Mouse (Mus musculus) hindbrain, postnatal 0 days (tissue): ENCODE results near the gene Tex11. TPM values are rescaled to one million over a fixed set of nuclear protein-coding genes. Genes with fewer than 3 reads are reported as not detected.

Experiments
- ATAC-seq: fragments of 200-750 bp; cut with Nextera tagmentation; 2 replicates; pipeline ENCODE4 v1.8.0; 2017; ENCODE audit warnings: mild to moderate bottlenecking, moderate TSS enrichment, moderate library complexity
- DNase-seq: peaks from one replicate; pipeline ENCODE4 v3.0.0-alpha.2; 2015; ENCODE audit warnings: low spot score
- H3K27ac ChIP-seq: fragments of 300-500 bp; sonication (generic); 2 replicates; pipeline ENCODE4 v1.5.1; 2014; ENCODE audit warnings: mild to moderate bottlenecking
- H3K27me3 ChIP-seq: fragments of 300-500 bp; sonication (generic); 2 replicates; pipeline ENCODE4 v1.6.1; 2014; ENCODE audit warnings: low read length, mixed read lengths; ENCODE audit not compliant: insufficient read depth
- H3K36me3 ChIP-seq: fragments of 300-500 bp; sonication (generic); 2 replicates; pipeline ENCODE4 v1.6.1; 2014; ENCODE audit warnings: low read length, mixed read lengths; ENCODE audit not compliant: insufficient read depth
- H3K4me1 ChIP-seq: fragments of 300-500 bp; sonication (generic); 2 replicates; pipeline ENCODE4 v1.6.1; 2014; ENCODE audit warnings: antibody characterized with exemption, low read length, mixed read lengths; ENCODE audit not compliant: insufficient read depth
- H3K4me2 ChIP-seq: fragments of 300-500 bp; sonication (generic); 2 replicates; pipeline ENCODE4 v1.6.1; 2014; ENCODE audit warnings: low read depth, mild to moderate bottlenecking, low read length, moderate library complexity, mixed read lengths
- H3K4me3 ChIP-seq: fragments of 300-500 bp; sonication (generic); 2 replicates; pipeline ENCODE4 v1.5.1; 2014; ENCODE audit warnings: low read length
- H3K9ac ChIP-seq: fragments of 300-500 bp; sonication (generic); replicated peaks from 2 replicates; pipeline ENCODE4 v1.6.1; 2014; ENCODE audit warnings: mild to moderate bottlenecking, low read length, moderate library complexity, mixed read lengths
- H3K9me3 ChIP-seq: fragments of 300-500 bp; sonication (generic); 2 replicates; pipeline ENCODE4 v1.6.1; 2016; ENCODE audit warnings: low read length, mixed read lengths
- CTCF ChIP-seq: IDR thresholded peaks from 2 replicates; pipeline ENCODE4 v1.5.1; 2016; ENCODE audit warnings: antibody characterized with exemption, control low read depth, low read depth
- WGBS: fragments of 180-500 bp; shearing (Covaris S2); extraction: QIAGEN DNeasy Blood & Tissue Kit; methylation state at CpG from one replicate; pipeline ENCODE4 v1.1.7; 2014; 5-methylcytosine and 5-hydroxymethylcytosine counted together
- polyA plus RNA-seq: library from polyadenylated mRNA; unstranded; fragments of >200 nt; fragmentation: Nextera tagmentation; extraction: Ambion mirVana; gene quantifications from 2 replicates; pipeline ENCODE4 v1.2.1, GENCODE M21; 2015
- total RNA-seq: library from RNA; depleted of rRNA; stranded (reverse); fragments of >200 nt; gene quantifications from 2 replicates; pipeline ENCODE4 v1.2.3, GENCODE M21; 2014

The Tex11 gene
- total and polyA plus RNA-seq, 2 experiments from 2014 or later, result 0.09 TPM; not detected in 1

DNA sequence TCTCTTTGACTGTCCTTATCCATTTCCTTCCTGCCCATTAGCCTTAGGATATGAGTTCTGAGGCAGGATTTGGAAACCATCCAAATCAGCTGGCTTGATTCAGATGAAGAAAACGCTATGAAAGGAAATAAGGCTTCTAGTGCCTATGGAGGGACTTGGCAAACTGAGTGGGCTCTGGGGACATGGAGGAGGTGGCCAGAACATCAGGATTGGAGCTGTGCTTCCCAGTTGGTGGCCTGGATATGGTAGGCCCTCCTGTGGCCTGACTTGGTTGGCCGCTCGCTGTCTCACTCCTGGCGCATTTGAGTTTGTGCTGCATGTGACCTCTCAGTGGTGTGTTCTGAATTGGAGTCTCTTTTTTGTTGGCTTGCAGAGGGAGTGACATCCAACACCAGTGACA, 248.3 kb downstream of the Tex11 start:
- no peaks in the 10 kb centered on the region for H3K4me1 ChIP-seq
- WGBS, result 76% methylated on average over 4 of the region's 4 CpGs

DNA sequence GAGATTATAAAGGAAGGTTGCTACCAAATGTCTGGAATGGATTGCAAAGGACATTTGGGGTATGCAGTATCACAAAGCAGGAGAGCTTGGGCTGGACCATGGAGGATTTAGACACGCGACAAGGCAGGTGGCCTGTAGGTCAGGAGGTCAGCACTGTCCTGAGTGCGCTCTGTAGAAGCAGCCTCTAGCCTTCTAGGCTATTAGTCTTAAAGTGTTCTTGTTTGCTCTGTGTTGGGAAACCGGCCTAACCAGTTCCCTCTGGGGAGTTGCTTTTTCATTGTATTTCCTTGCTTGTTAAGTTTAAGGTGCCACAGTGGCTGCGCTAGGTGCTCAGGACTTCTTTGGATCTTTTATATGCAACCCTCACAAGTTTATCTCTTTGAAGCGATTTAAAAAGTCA, 257.4 kb downstream of the Tex11 start:
- no peak overlapping the region for H3K4me2 ChIP-seq
- no peaks in the 10 kb centered on the region for H3K4me1 ChIP-seq
- TF ChIP-seq CTCF, result no peak
- no peaks in the 10 kb centered on the region; the same call in 1 of the 2 replicates for H3K27me3 ChIP-seq
- H3K4me3 ChIP-seq, result no peak overlapping the region
- no peaks in the 10 kb centered on the region for H3K9me3 ChIP-seq
- 75% methylated on average over 6 of the region's 6 CpGs for WGBS
- DNase-seq (no peak), ATAC-seq (no peak)
- no peak overlapping the region for H3K9ac ChIP-seq
- no peaks in the 10 kb centered on the region for H3K36me3 ChIP-seq
- H3K27ac ChIP-seq, result no peak overlapping the region

More for the DNA sequence above, 248.3 kb downstream of the Tex11 start:
- peak; percentile 11 for DNase-seq
- ATAC-seq, result no peak
- no peaks in the 10 kb centered on the region; the same call in 1 of the 2 replicates for H3K36me3 ChIP-seq
- no peak overlapping the region for H3K4me2 ChIP-seq
- H3K27ac ChIP-seq, result no peak overlapping the region
- H3K4me3 ChIP-seq, result no peak overlapping the region
- H3K9me3 ChIP-seq, result no peaks in the 10 kb centered on the region
- no peak overlapping the region for H3K9ac ChIP-seq
- TF ChIP-seq CTCF, result no peak
- no peaks in the 10 kb centered on the region for H3K27me3 ChIP-seq

DNA sequence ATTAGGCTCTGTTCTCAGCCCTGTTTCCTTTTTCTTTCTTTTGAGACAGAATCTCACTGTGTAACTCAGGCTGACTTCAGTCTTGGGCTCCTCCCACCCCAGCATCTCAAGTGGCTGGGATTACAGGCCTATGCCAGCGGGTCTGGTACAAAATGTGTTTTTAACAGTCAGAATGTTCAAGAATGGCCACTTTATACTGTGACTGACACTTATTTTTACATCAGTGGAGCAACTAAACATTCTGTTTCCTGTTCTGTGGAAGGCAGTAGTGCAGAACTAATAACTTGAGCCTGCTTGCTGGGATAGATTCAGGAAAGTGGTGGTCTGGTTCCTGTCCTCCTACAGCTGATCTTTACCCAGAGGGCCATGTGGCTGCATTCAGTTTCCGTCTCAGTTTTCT, 258.8 kb downstream of the Tex11 start:
- TF ChIP-seq CTCF, result no peak
- Histone ChIP-seq H3K4me1 (no peaks in the 10 kb centered on the region), H3K4me2 (no peak overlapping the region), H3K27ac (no peak overlapping the region), H3K9me3 (no peaks in the 10 kb centered on the region), H3K36me3 (no peaks in the 10 kb centered on the region), H3K27me3 (no peaks in the 10 kb centered on the region; the same call in 1 of the 2 replicates), H3K9ac (no peak overlapping the region), H3K4me3 (no peak overlapping the region)
- DNase-seq, result no peak
- 34% methylated on average over 2 of the region's 2 CpGs for WGBS
- ATAC-seq, result peak; percentile 35; the same call in 1 of the 2 replicates

DNA sequence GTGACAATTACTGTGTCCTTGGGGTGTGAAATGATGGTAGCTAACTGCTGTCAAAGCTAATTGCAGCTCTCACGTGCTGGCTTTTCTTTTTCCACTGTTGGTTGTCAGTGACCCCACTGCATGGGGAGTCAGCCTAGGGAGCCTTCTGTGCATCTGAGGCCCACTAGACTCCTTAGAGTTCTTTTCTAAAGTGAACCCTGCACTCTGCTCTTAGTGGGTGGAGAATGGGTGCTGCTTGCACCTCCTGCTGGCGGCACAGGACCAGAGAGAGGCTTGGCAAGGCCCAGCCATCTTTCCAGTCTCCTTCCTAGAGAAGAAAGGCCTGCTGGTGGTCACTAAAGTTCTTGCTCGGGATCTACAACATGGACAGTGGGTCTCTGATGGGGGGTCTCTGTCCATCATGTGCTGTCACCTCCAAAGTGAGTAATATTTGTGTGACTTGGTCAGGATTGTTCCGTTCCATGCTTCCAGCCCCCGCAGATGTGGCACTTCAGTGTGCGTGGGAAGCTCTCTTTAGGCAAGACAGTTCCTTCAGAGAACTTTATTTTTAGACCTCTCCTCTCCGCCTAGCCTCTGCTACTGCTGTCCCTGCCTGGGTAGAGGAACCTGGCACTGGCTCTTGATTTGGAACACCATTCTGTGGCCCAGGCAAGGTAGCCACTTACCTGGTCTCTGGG, 261.5 kb downstream of the Tex11 start:
- no peaks in the 10 kb centered on the region; the same call in 1 of the 2 replicates for H3K27me3 ChIP-seq
- H3K4me3 ChIP-seq, result no peak overlapping the region
- no peak for DNase-seq
- H3K27ac ChIP-seq, result no peak overlapping the region
- no peak for TF ChIP-seq CTCF
- ATAC-seq, result no peak
- no peaks in the 10 kb centered on the region for H3K36me3 ChIP-seq
- no peak overlapping the region for H3K9ac ChIP-seq
- no peaks in the 10 kb centered on the region for H3K4me1 ChIP-seq
- 76% methylated on average over 7 of the region's 7 CpGs for WGBS
- H3K4me2 ChIP-seq, result no peak overlapping the region
- H3K9me3 ChIP-seq, result no peaks in the 10 kb centered on the region

DNA sequence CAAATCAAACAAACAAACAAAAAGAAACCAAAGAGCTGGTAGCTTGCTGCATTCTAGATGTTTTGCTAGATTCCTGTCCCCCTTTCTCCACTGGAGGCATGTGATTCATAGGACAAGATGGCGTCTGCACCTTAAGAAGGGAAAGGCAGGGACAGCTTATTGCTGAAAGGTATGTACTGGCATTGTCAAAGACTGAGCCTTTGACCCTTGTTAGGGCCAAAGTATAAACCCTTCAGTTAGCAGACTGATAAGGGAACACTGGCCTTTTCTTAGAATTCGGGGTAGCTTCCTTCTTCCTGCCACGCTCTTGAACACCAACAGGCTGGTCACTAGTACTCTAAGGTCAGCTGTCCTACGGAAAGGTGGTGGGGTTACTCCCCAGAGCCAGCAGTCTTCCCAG, 262.1 kb downstream of the Tex11 start:
- Histone ChIP-seq H3K27ac (no peak overlapping the region), H3K4me2 (no peak overlapping the region), H3K27me3 (no peaks in the 10 kb centered on the region; the same call in 1 of the 2 replicates), H3K9ac (no peak overlapping the region), H3K36me3 (no peaks in the 10 kb centered on the region), H3K9me3 (no peaks in the 10 kb centered on the region), H3K4me1 (no peaks in the 10 kb centered on the region), H3K4me3 (no peak overlapping the region)
- WGBS, result 81% methylated on average over 4 of the region's 4 CpGs
- no peak for ATAC-seq
- TF ChIP-seq CTCF, result no peak
- no peak for DNase-seq

DNA sequence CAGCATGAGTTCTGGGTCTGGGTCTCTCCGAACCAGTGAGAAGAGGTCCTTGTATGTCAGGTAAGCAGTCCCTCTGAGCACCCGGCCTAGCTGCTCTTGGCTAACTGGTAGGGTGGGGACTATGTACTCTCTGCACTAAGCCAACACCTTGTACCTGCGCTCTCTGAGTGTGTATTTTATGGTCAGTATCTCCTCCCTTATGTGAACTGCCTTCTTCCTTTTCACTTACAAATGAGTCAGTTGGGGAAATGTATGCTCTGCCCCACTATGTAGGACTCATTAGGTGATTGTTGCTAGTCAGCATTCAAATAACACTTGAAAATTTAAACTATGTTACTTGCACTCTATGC, 262.8 kb downstream of the Tex11 start:
- Histone ChIP-seq H3K4me2 (no peak overlapping the region), H3K36me3 (no peaks in the 10 kb centered on the region), H3K9me3 (no peaks in the 10 kb centered on the region), H3K4me3 (no peak overlapping the region), H3K4me1 (no peaks in the 10 kb centered on the region), H3K27me3 (no peaks in the 10 kb centered on the region; the same call in 1 of the 2 replicates), H3K27ac (no peak overlapping the region), H3K9ac (no peak overlapping the region)
- no peak for DNase-seq
- no peak for ATAC-seq
- 83% methylated on average over 3 of the region's 3 CpGs for WGBS
- no peak for TF ChIP-seq CTCF

DNA sequence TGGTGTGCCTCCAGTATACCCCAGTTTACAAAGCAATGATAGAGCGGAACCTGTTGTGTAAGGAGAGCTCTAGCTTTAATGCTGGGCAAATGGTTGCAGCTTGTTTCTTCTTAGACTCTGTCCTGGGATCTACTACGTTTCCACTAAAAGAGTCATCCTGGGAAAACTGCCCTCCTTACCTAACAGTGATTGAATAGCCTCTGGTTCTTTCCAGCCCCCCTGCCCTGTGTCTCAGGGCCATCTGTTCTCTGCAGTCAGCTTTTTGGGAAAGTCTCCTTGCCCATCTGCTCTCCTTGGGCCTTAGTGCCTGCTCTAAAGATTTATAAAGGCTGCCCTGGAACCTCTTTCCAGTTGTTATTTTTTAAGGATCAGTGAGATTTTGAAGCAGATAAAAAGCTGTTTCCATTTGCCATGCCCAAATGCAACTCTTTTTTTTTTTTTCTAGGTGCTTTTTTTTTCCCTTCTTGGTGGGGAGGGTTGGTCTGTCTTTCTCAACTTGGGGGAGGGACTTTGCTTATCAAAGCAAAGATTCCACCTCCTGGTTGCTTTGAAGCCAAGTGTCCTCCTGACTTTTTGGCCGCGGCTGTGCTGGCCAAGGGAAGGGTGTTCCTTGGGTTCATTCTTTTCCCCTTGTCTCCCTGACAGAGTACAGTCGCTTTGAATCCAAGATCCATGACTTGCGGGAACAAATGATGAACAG, 263.3 kb downstream of the Tex11 start:
- H3K36me3 ChIP-seq, result no peaks in the 10 kb centered on the region
- H3K27ac ChIP-seq, result no peak overlapping the region
- H3K27me3 ChIP-seq, result no peaks in the 10 kb centered on the region; the same call in 1 of the 2 replicates
- TF ChIP-seq CTCF, result no peak
- 69% methylated on average over 6 of the region's 6 CpGs for WGBS
- ATAC-seq (no peak), DNase-seq (peak; percentile 40)
- no peak overlapping the region for H3K4me2 ChIP-seq
- H3K4me3 ChIP-seq, result no peak overlapping the region
- H3K9ac ChIP-seq, result no peak overlapping the region
- H3K4me1 ChIP-seq, result no peaks in the 10 kb centered on the region
- no peaks in the 10 kb centered on the region for H3K9me3 ChIP-seq
